Mouse (Mus musculus) heart, postnatal 14 days (tissue): ENCODE data around the gene Fap. TPM values are rescaled to one million over a fixed set of nuclear protein-coding genes. Genes with fewer than 3 reads are reported as not detected.

Experiments used
- DNase-seq, 2 experiments: peaks; one replicate each; pipeline ENCODE4 v3.0.0; 2021 to 2022
- intact Hi-C: fragments of 180-260 bp; cut with DNase I; formaldehyde crosslinking; loops from one replicate; pipeline ENCODE4 v1.15.1; 2025
- long read RNA-seq, 2 experiments: library from polyadenylated mRNA; stranded (forward); transcript quantifications; one replicate each; pipeline ENCODE4 v2.0.0; 2021
- total RNA-seq, 2 experiments: library from RNA; stranded (reverse); gene quantifications; 2 replicates each; pipeline ENCODE4 v1.2.3; 2021

Fap gene
- total RNA-seq: 1 to 10 TPM; 7.2 to 8.1 TPM
- long read RNA-seq, experiment 1, transcript Fap-202 (26 exons, 2,751 nt): major isoform, 8 of 10 reads
- long read RNA-seq, experiment 1, partial matches to known transcripts: 1 of 10 reads
- long read RNA-seq, experiment 1, other reads (novel, unspliced or antisense): 1 of 10 reads
- long read RNA-seq, experiment 2, partial matches to known transcripts: 1 of 6 reads
- long read RNA-seq, experiment 2, other reads (novel, unspliced or antisense): 1 of 6 reads

DNA sequence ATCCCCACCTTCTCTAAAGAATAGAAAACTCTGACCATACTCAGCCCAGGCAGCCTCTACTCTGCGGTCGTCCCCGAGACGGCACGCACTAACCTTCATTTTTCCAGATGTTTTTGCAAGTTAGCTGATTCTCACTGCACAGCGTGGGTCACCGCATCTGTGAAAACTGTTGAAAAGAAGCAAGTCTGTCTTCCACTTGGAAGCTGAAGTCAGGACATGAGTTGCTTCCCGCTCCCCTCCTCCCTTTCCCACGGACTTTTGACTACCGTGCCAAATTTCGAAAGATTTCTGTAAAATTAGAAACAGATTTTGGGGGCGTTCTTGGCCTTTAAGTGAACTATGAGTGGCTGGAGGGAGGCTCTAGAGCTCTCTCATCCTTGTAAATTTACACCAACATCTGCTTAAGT lies at the start of gene Fap:
Gene Fap (minus strand): TSS at position 323 of the 407 bp plus-strand sequence.
- intact Hi-C loops: no loop called here
- peak; percentile 29 to 40 for DNase-seq

GRCm38 (mm10) chr2:62623024-62623441 lies 49.2 kb upstream of the Fap start:
- no peak for DNase-seq
- intact Hi-C loops: no loop called here

DNA sequence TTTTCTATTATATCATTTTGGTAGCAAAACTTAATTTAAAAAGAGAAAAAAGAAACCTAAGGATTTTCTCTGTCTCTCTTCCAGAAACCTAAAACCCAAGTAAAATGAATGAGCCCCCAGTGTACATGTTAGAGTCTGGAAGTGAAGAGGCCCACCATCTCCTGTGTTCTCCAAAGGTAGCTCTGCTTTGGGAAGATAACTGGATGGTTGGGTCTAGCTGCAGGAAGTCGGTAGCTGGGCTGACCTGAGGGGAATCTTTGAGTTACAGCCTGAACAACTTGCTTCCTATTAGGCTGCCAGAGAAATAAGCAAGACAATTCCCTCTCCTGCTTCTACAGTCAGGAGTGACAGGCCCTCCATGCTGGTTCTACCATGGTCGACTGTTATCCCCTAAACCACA lies 45.8 kb upstream of the Fap start:
- intact Hi-C loops: no loop called here

DNA sequence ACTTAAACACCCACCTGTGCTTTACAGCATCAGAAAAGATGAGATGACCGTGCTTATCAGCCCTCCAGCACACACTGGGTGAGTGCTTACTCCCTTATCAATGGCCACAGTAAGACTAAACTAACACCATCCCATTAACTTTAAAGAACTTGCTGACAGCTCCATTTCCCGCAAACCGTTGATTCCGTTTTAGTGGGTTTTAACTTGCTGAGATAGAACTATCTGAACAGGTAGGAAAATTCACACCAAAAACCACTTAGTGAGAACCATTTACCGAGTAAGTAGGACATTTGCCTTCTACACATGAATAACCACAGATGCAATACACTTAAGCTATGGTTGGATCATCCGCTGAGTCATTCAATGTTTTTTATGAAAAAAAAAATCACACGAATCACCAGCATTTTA lies 45.1 kb upstream of the Fap start:
- intact Hi-C loops: no loop called here
- no peak for DNase-seq

More for the DNA sequence above, 45.8 kb upstream of the Fap start:
- no peak for DNase-seq

- intact Hi-C loops: no loop called here
- no peak for DNase-seq
These were observed 39.3 kb upstream of the Fap start for GRCm38 (mm10) chr2:62613133-62613532.

- intact Hi-C loops: no loop called here
- DNase-seq: no peak
These were observed 32.3 kb upstream of the Fap start for GRCm38 (mm10) chr2:62606205-62606604.

GRCm38 (mm10) chr2:62603530-62603929 lies 29.7 kb upstream of the Fap start:
- DNase-seq: no peak
- intact Hi-C loops: no loop called here

DNA sequence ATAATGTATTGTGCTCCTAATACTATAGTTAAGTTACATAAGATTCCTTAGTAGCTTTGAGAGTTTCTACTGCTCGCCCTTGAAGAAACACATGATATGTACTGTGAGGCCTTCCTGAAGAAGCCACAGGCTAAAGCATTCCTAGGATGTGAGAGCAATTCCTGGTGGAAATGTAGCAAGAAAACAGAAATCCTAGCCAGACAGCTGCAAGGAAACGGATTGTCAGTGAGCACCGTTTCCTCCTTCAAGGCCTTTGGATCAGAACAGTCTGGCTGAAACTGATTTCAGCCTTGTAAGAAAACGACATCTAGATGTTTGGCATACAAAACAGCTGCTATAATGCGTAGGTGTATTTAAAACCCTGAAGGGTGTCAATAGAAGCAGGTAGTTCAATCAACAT lies 22.7 kb upstream of the Fap start:
- intact Hi-C loops: no loop called here
- DNase-seq: no peak

- intact Hi-C loops: no loop called here
- DNase-seq: no peak
These were observed 20.6 kb upstream of the Fap start for GRCm38 (mm10) chr2:62594491-62594890.

GRCm38 (mm10) chr2:62591555-62591954 lies 17.7 kb upstream of the Fap start:
- intact Hi-C loops: no loop called here

DNA sequence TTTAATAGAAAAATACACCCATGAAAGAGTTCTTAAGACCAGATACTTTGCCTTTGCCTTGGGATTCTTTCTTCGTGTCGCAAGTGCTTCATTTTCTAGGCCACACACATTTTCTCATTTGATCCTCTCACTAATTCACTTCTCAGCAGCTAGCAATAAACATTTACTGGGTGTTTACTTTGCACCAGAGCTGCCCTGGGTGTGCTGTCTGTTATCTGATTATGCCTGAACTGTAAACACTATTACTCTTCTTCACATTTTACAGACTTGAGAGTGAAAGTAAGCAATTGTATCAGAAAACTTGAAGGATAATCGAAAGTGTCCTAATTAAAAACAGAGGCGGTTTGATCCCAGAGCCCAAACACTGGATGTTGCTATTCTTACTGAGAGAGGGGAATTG lies 15.5 kb upstream of the Fap start:
- intact Hi-C loops: no loop called here

More at GRCm38 (mm10) chr2:62591555-62591954, 17.7 kb upstream of the Fap start:
- no peak for DNase-seq

GRCm38 (mm10) chr2:62585769-62586168 lies 11.9 kb upstream of the Fap start:
- intact Hi-C loops: no loop called here
- no peak for DNase-seq

More for the DNA sequence above, 15.5 kb upstream of the Fap start:
- DNase-seq: no peak

GRCm38 (mm10) chr2:62574962-62575361 lies 1.1 kb upstream of the Fap start:
- no peak for DNase-seq
- intact Hi-C loops: no loop called here

DNA sequence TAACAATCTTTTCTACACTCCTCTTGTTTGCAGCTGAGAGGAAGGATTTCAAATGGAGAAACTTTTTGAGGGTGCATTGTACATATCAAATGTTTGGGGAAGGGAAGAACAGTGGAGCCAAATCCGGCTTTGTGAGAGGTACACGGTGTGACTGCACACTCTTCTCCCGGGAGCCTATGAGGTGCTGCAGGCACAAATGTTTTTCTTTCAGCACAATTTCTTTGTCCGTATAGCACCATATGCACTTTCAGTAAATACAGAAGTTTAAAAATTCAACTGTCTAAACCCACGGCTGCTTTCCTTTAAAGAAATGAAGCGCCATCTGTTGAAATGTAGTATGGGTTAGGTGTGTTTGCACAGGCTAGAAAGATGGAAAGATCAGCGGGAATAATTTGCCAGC lies 375 bp upstream of the Fap start:
- intact Hi-C loops: no loop called here
- no peak for DNase-seq

DNA sequence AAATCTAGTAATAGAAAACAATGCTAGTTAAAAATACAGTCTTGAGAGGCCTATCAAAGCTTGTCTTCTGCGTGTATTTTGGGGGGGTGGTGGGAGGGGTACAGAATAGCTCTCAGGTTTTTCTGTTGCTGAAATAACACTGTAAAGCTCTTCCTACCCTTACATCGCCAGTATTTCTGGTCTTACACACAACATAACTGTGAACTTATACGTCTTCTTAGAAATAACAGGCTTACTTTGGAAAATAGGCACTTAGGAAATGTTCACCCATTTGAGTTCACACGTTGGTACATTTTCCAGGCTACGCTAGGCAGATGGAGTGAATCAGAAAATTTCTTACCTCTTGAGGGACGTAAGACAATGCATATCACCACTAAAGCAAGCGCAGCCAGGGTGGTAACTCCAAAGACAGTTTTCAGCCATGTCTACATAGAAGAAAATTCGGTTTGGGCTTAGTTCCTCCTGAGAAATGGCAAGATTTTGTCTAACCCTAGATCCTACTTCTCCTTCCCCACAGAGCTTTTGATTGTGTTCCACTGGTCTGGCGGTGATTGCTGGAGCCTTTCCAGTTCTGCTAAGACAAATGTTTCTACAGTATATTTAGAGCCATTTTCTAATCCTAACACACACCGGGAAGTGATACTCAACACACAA lies 649 bp downstream of the Fap start:
- peak in 1 of 2 experiments; percentile 18 for DNase-seq
- intact Hi-C loops: no loop called here

- DNase-seq: no peak
- intact Hi-C loops: no loop called here
These were observed 9.2 kb downstream of the Fap start for GRCm38 (mm10) chr2:62564687-62565086.

GRCm38 (mm10) chr2:62562661-62563485 lies 11.0 kb downstream of the Fap start:
- DNase-seq: no peak
- intact Hi-C loops: no loop called here

DNA sequence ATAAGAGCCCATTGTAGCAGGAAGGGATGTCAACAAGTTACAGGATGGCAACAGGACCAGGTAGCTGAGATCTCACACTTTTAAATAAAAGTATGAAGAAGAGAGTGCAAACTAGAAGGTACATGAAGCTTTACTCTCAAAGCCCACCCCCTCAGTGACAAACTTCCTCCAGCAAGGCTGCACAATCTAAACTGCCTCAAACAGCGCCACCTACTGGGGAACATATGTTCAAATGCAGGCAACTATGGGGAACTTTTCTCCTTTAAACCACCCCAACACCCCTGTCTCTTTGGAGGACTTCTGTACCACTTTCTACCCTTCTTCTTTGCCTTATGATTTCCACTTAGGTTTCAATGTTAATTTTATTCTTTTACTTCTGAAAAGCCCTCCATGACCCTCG lies 16.5 kb downstream of the Fap start:
- intact Hi-C loops: no loop called here
- DNase-seq: no peak

- intact Hi-C loops: no loop called here
- DNase-seq: peak; percentile 2 to 10
These were observed 17.5 kb downstream of the Fap start for GRCm38 (mm10) chr2:62556349-62556748.

DNA sequence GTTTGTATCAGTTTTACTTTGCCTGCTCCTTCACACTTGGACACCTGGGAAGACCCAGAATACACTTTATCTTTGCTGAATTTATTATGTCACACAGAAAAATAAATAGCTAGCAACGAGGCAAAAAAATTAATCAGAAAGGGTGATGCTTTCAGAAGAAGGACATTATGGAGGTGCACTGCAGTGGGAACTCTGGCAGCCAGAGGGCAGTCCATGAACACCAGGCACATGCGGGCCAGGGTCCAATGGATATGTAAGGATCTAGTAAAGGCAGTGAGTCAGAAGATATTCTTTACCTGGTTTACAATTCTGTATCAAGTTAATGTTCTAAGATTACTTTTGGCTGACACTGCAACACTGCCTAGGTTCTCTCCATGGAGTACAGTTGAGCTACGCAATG lies 24.2 kb downstream of the Fap start:
- intact Hi-C loops: loop anchor here (5.0 kb wide), 1 partner anchor 78 kb away; no protein-coding TSS in a partner anchor
- peak; percentile 7 to 16 for DNase-seq

GRCm38 (mm10) chr2:62549131-62549530 lies 24.7 kb downstream of the Fap start:
- no peak for DNase-seq
- intact Hi-C loops: no loop called here
